Mouse (Mus musculus) megakaryocyte, embryonic 14.5 days (primary cell): ENCODE results near the gene Slc7a10. TPM values are rescaled to one million over a fixed set of nuclear protein-coding genes. Genes with fewer than 3 reads are reported as not detected.

Experiments used
- H3K27me3 ChIP-seq: replicated peaks from 2 replicates; pipeline ENCODE3; 2012; ENCODE audit warnings: inconsistent platforms
- H3K36me3 ChIP-seq: replicated peaks from 2 replicates; pipeline ENCODE3; 2012; ENCODE audit warnings: low read length, inconsistent platforms, mixed read lengths
- H3K4me1 ChIP-seq: 2 replicates; pipeline ENCODE4 v1.6.1; 2012; ENCODE audit warnings: inconsistent platforms
- H3K4me3 ChIP-seq: replicated peaks from 2 replicates; pipeline ENCODE3; 2012; ENCODE audit warnings: moderate library complexity, mild to moderate bottlenecking, inconsistent platforms
- H3K9me3 ChIP-seq: 2 replicates; pipeline ENCODE4 v1.6.1; 2012; ENCODE audit warnings: inconsistent platforms
- FLI1 ChIP-seq: IDR thresholded peaks from 2 replicates; pipeline ENCODE4 v1.6.1; 2012; ENCODE audit warnings: low read length, inconsistent platforms, mixed read lengths
- GATA1 ChIP-seq: IDR thresholded peaks from 3 replicates; pipeline ENCODE4 v1.6.1; 2012; ENCODE audit warnings: mixed read lengths, low read length, inconsistent platforms, borderline replicate concordance
- polyA plus RNA-seq: library from polyadenylated mRNA; stranded (reverse); fragments of >175 nt; gene quantifications from 2 replicates; pipeline ENCODE4 v1.2.3, GENCODE M21; 2012; ENCODE audit warnings: low replicate concordance; ENCODE audit not compliant: insufficient read depth

Slc7a10 gene
- polyA plus RNA-seq, 1 experiment: not detected

DNA sequence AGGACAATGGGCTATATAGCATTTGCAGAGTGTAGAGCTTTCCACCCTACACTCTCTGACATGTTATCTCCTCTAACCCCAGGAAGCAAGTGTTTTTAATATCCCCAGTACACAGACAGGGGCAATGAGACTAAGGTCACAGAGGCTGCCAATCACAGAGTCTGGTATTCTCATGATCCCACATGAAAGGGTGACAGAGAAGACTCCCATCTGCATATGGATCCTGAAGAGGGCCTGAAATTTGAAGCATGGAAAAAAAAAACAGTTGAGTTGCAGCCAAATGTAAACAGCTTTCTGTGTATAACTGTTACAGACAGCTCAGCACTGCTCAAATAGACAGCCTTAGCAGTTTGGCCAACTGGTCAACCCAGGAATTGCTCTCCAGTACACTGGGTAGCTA, 13.6 kb downstream of the Slc7a10 start:
- no peaks in the 10 kb centered on the region for H3K4me1 ChIP-seq
- TF ChIP-seq FLI1: no peak
- TF ChIP-seq GATA1: no peak
- no peak overlapping the region for H3K4me3 ChIP-seq
- H3K27me3 ChIP-seq: peaks cover 38% of the 10 kb centered on the region
- no peaks in the 10 kb centered on the region for H3K36me3 ChIP-seq
- peaks cover 5% of the 10 kb centered on the region for H3K9me3 ChIP-seq

DNA sequence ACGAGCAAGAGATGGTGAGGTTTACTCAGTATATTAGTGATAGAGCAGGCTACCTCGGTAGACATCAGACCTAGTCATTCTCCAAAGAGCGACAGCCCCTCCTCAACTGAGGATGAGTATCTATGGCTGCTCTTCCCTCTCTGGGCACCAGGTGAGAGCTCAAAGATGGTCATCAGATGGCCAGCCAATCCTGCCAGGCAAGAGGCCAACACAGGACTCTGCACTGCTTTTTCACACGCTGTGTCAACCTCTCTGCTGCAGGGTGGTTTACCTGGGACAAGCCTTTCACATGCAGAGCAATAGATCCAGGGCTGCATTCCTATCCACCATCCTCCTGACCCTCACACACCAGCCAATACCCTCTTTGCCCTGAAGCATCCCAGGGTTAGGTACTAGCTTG, 25.6 kb downstream of the Slc7a10 start:
- H3K36me3 ChIP-seq: no peaks in the 10 kb centered on the region
- H3K27me3 ChIP-seq: peaks cover 79% of the 10 kb centered on the region
- no peaks in the 10 kb centered on the region; the same call in 1 of the 2 replicates for H3K9me3 ChIP-seq
- peaks cover 7% of the 10 kb centered on the region; the same call in 1 of the 2 replicates for H3K4me1 ChIP-seq
- no peak overlapping the region for H3K4me3 ChIP-seq
- TF ChIP-seq GATA1: no peak
- TF ChIP-seq FLI1: no peak

DNA sequence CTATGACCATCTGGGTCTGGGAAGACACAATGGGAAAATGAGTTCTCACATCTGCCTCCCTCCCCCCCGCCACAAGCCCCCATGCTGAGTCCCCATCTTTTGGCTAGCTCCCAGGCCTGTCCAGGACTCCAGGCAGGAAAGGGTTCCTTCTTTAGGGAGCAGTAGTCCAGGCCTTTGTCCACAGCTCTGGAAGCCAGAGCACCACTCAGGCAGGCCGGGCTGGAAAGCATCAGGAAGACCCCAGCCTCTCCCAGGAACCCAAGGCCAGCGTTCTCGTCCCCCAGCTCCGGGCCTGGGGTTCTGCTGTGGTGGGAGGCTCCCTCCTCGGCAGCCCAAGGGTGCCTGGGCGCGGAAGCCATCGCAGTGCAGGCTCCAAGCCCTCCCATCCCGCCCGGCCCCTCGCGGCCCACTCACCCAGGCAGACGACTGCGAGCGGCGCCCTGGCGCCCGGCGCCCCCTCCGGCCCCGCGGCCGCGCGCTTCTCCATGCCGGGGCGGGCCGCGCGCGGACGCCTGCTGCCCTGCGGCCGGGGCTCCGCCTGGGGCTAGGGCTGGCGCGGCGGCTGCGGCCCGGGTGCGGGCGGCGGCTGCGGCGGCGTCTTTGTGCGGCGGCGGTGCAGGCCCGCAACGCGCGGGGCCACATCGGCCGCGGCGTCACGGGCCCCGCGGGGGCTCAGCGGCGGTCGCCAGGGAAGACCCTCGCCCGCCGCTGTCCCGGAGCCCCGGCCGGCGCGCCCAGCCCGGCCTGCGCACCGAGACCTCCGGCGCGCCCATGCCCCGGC, 28.4 kb downstream of the Slc7a10 start:
- peaks cover 86% of the 10 kb centered on the region for H3K27me3 ChIP-seq
- H3K9me3 ChIP-seq: no peaks in the 10 kb centered on the region
- TF ChIP-seq GATA1 (no peak), FLI1 (no peak)
- peak overlapping the region; percentile 81 for H3K4me3 ChIP-seq
- no peaks in the 10 kb centered on the region for H3K36me3 ChIP-seq
- H3K4me1 ChIP-seq: peaks cover 7% of the 10 kb centered on the region; the same call in 1 of the 2 replicates

DNA sequence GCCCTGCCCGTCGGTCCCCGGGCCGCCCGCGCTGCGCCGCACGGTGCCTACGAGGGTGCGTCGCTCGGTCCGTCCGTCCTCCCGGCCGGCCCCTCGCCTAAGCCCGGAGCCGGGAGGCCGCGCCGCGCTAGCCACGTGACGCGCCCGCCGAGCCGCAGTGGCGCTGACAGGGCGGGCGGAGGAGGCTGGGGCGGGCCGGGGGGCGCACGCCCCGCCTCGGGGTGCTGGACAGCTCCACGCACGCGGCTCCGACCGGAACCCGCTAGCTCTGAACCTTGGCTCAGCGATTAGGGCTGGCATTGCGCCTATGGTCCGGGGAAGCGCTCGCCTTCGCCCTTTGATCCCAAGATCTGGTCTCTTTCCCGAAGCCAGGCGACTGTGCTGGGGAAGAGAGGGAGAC, 29.0 kb downstream of the Slc7a10 start, which contains the start of gene Lrp3:
Lrp3 (minus strand) TSS at position 274 of the 400 bp plus-strand sequence.
- peaks cover 82% of the 10 kb centered on the region for H3K27me3 ChIP-seq
- peak within 1 kb of the TSS; percentile 81 for H3K4me3 ChIP-seq
- peaks cover 7% of the 10 kb centered on the region; the same call in 1 of the 2 replicates for H3K4me1 ChIP-seq
- no peaks in the 10 kb centered on the region for H3K36me3 ChIP-seq
- no peaks in the 10 kb centered on the region for H3K9me3 ChIP-seq
- TF ChIP-seq GATA1: no peak

DNA sequence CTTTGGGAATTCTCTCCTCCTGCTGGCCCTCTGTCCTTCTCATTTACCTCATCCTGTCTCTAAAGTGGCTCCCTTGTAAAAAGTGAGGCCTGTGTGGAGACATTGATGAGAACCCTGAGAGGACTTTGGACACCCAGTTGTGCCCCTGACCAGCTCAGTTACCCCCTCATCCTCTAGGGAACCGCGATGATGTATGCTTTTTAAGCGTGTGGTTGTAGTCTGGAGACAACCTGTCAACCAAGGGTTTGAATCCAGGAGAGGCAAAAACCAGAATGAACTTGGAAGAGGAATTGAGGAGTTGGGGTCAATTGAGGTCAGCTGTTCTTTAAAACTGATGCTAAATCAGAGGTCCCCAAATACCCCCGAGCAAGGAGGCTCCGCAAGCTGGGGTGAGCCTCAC, 29.5 kb downstream of the Slc7a10 start:
- TF ChIP-seq GATA1: no peak
- no peak for TF ChIP-seq FLI1

DNA sequence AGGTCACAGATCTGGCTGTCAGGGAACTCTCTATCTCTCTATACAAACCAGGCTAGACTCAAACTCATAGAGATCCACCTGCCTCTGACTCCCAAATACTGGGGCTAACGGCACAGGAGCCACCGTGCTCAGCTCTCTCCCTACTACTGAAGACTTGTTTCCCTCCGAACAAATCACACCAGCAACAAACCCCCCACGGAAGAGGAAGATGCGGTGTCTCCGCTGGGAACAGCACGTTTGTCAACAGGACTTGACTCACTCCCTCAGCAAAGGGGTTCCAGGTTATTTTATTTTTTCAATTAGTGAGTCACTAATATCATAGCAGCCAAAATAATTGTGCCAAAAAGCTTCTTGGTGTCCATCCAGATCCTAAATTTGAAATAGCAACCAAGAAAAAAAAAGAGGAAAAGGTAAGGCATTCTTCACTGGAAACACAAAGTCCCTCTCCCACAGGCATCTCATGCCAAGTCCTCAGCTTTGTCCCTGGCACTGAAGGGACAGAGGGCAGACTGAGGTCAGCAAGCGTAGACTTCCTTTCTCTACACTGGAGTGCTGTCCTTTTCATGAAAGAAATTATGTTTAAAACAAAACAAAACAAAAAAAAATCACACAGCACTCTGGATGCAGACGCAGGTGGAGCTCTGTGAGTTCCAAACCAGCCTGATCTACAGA, 34.6 kb downstream of the Slc7a10 start:
- H3K36me3 ChIP-seq: no peaks in the 10 kb centered on the region
- H3K4me1 ChIP-seq: no peaks in the 10 kb centered on the region
- no peak overlapping the region for H3K4me3 ChIP-seq
- TF ChIP-seq GATA1 (no peak), FLI1 (no peak)
- H3K27me3 ChIP-seq: peaks cover 37% of the 10 kb centered on the region
- H3K9me3 ChIP-seq: peaks cover 3% of the 10 kb centered on the region; the same call in 1 of the 2 replicates

More for the DNA sequence above, 29.5 kb downstream of the Slc7a10 start:
- Histone ChIP-seq H3K4me1 (peaks cover 7% of the 10 kb centered on the region; the same call in 1 of the 2 replicates), H3K4me3 (no peak overlapping the region), H3K27me3 (peaks cover 81% of the 10 kb centered on the region), H3K36me3 (no peaks in the 10 kb centered on the region), H3K9me3 (no peaks in the 10 kb centered on the region)

DNA sequence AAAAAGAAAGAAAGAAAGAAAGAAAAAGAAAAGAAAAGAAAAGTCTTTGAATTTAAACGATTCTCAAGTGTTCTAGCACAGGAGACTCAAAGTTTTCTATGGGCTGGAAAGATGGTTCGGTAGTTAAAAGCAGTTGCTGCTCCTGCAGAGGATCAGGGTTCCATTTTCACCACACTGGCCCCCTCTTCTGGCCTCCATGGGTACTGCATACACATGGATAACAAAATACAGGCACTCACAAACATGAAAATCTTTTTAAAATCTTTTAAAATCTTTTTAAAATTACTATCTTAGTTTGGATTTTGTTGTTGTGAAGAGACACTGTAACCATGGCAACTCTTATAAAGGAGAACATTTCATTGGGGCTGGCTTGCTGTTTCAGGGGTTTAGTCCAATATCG, 44.1 kb downstream of the Slc7a10 start:
- Histone ChIP-seq H3K4me3 (no peak overlapping the region), H3K4me1 (peaks cover 11% of the 10 kb centered on the region), H3K36me3 (no peaks in the 10 kb centered on the region), H3K9me3 (peaks cover 30% of the 10 kb centered on the region), H3K27me3 (peaks cover 6% of the 10 kb centered on the region)
- no peak for TF ChIP-seq GATA1
- TF ChIP-seq FLI1: no peak

DNA sequence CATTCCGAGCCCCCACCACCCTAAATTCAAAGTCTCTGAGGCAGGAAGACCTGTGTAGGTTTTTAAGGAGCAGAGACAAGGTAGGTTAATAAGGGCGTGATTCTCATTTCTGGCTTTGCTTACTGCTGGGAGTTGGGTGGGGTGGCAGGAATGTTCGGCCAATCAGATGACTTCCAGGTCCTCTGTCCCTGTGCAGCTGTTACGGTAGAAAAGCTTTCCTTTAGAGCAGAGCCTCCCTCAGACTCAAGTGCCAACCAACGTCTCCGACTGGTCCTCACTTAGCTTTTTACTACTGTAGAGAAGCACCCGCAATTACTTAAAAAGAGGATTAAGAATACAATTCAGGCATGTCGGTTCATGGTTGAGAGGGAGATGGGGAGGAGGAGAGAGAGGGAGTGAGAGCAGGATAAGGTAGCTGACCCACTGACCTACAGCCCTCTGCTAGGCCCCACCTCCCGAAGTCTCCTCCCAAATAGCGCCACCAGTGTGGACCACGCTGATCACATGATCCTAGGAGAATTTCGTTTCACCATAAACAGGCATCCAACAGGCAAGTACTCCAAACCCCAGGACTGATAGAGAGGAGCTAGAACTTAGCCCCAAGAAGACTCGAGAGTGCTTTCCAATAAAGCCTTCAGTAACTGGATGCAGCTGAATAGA, 46.7 kb downstream of the Slc7a10 start:
- no peaks in the 10 kb centered on the region for H3K27me3 ChIP-seq
- peaks cover 16% of the 10 kb centered on the region for H3K4me1 ChIP-seq
- peaks cover 25% of the 10 kb centered on the region for H3K9me3 ChIP-seq
- no peaks in the 10 kb centered on the region for H3K36me3 ChIP-seq
- H3K4me3 ChIP-seq: no peak overlapping the region
- TF ChIP-seq FLI1 (no peak), GATA1 (no peak)

DNA sequence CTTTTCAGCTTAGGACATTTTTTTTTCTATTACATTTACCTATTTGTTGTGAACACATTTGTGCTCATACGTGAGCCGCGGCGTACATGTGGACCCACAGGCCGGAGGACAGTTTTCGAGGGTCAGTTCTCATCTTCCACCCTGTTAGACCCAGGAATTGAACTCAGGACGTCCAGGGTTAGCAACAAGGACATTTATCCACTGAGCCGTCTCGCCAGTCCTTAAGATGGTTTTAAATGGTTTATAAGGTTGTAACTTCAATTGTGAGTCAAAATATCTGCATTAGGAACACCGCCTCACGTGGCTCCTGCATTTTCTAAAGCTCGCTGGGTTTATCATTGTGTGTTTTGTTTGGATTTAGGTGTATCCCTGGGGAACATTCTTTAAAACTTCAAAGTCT, 47.7 kb downstream of the Slc7a10 start:
- no peaks in the 10 kb centered on the region for H3K27me3 ChIP-seq
- H3K9me3 ChIP-seq: peaks cover 16% of the 10 kb centered on the region
- H3K36me3 ChIP-seq: no peaks in the 10 kb centered on the region
- H3K4me1 ChIP-seq: peaks cover 16% of the 10 kb centered on the region
- H3K4me3 ChIP-seq: peak overlapping the region; percentile 92
- TF ChIP-seq GATA1 (no peak), FLI1 (no peak)
